Mouse (Mus musculus): ENCODE measurements around the gene Ccdc93.

Ccdc93 gene

DNA sequence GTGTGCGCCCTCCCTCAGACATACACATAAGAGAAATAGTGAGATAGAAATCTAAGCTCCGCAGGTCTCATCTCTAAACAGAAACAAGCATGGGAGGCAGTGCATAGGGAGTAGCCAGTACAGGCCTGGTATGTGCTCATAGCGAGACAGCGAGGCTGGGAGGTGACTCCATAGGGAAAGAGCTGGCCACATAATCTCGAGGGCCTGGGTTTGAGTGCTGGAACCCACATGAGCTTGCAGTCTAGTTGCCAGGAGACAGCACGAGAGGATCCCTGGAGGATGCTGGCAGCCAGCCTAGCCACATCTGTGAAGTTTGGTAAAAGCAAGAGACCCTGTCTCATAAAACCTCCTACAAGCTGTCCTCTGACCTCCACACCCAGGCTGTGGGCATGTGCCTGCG, 20.2 kb downstream of the Ccdc93 start:
- no peak for DNase-seq

DNA sequence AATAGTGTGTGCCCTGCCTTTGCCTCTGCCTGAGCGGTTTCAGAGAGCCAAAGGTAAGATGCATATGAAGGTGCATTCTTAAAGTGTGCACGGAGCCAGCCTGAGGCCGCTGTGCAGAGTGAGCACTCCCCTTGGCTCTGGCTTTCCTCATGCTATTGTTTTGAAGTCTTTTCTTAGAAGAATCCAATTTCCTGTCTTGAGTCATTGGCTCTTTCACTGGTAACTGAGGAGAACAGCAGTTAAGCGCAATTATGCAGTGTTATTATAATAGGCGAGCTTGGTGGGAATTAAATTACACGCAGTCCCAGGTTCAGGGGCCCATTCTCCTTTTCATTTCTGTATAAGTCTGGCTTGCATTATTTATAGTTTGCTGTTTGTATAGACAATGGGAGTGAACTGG, 21.6 kb downstream of the Ccdc93 start:
- no peak for DNase-seq

DNA sequence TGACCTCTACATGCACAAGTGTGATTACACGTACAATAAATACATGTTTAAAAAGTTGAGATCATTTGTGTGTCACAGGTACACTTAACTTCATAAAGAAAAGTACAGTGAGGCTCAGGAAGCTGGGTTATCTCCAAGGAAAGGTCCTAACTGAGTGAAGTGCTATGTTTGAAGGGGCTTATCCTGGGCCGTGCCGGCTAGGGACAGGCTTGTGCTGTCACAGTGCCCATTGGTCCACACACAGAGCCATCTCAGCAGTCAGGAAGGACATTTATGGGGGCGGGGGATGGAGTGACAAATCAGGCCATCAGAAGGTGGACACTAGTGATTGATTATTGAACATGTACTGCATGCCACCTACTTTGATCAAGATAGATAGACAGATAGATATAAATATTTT, 22.2 kb downstream of the Ccdc93 start:
- no peak for DNase-seq

DNA sequence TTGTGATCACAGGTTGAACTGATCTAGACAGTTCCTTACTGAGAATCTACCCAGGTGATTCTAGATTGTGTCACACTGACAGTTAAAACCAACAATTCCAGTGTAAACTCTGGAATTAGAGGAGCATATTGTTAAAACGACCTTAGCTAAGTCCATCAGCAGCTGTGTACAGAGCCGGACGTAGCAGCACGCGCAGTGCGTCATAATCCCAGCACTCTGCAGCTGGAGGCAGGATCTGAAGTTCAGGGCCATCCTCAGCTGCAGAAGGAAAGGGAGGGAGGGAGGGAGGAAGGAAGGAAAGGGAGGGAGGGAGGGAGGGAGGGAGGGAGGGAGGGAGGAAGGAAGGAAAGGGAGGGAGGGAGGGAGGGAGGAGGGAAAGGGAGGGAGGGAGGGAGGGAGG, 24.1 kb downstream of the Ccdc93 start:
- no peak for DNase-seq

DNA sequence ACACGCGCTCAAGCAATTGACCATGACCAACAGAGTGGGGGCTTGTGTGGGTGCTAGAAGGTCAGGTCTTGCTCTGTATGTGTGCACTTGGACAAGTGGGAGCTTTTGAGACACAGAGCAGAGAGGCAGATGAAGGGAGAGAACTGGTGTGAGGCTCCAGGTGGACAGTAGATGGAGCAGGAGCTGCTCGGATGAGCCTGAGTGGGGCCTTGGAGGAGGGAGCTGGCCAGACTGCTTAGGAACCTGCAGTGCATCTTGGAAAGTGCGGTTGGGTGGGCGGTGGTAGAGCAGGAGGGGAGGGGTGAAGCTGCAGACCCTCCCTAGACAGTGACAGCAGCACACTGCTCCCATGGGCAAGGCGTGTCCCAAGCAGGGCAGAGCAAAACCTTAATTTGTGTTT, 29.2 kb downstream of the Ccdc93 start:
- no peak for DNase-seq

DNA sequence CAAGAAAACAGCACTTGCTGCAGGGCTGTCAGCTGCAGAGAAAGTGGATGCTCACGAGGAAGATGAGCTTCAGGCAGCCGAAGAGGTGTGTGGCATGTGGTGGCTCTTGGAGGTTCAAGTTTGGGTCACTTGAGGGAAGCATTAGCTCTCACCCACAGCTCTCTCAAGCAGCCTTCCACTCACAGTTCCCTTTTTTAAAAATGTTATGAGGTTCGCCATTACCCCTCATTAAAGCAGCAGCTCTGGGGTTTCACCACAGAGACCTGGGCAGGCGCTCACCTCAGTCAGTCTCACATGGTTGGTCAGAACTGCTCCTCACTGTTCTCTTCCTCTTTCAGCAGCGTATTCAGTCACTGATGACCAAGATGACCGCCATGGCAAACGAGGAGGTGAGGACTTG, 31.0 kb downstream of the Ccdc93 start:
- DNase-seq: no peak

DNA sequence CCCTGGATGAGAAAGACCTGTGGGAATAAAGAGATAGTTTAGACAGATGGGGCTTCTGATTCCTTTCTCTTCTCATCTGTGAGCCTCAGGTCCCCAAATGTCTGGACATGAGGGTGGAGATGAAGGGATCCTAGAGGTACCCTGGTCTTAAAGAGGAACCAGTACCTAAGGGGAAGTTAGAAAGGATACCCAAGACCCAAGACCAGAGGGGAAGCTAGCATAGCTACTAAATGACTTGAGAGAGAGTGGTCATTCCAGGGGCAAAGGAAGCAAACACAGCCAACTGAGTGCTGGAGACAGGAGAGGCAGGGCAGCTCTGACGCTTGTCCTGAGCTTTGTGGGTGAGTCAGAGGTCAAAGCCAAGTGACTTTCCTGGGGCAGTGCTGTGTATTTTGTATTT, 31.8 kb downstream of the Ccdc93 start:
- peak; percentile 44 for DNase-seq

DNA sequence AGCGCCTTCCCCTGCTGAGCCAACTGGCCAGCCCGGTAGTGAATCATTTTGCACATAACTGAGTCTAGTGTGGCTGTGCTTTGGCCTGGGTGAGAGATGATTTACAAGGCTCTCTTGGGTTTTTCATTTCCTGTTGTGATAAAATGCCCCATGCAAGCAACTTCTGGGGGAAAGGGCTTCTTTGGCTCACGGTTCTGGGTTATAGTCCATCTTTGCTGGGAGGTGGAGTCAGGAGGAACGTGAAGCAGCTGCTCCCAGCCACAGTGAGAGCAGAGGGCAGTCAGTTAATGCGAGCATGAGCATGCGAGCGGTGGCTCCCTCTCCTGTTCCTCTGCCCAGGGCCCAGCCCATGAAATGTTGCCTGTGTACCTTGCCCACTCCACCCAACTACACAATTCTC, 33.0 kb downstream of the Ccdc93 start:
- no peak for DNase-seq

DNA sequence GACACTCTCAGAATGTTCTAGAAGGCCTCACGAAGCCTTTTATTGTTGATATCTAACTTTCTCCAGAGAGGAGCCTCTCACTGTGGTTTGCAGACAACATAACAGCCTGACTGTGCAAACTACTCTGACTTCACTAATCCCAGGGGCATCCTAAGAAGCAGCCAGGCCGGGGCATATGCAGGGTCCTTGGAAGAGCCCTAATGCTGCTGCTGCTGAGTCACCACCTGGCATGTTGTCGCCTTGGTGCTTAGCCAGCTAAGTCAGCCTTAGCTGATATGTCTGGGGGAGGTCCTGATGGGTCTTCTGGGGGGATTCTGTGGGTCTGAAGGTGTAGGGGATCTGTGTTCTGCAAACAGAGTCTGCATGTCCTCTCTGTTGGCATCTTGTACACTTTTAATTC, 35.4 kb downstream of the Ccdc93 start:
- no peak for DNase-seq

DNA sequence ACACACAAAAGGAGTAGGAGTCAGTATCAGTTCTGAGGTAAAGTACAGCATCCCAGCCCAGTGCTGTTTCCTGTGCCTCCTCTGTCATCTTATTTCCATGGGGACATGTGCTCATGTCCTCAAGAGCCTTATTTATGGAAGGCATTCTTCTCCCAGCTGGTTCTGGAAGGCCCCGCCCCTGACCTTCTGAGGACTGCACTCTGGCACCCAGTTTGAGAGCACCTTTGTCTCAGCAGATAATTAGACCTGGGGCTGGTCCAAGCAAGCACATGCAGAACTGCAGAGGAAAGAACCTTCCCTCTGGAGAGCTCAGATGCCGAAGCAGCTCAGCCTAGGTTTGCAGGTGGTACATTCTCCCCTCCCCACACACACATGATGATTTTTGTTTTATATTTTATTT, 37.4 kb downstream of the Ccdc93 start:
- DNase-seq: no peak

DNA sequence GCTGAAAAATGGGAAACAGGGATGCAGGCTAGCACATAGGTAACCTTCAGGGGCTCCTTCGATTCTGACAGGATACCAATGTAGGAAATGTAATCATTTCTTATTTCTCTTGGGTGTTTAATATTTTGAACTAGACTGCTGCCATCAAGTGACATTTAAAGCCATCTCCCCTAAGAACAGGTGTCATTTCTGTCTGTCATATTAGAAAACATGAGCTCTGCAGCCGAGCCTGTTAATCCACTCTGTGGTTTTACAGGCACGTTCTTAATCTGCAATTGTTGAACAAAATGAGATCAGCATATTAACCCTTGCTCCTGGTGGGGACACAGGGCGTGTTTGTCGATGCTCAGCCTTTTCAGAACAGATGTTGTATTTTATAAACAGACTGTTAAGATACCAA, 40.7 kb downstream of the Ccdc93 start:
- no peak for DNase-seq

DNA sequence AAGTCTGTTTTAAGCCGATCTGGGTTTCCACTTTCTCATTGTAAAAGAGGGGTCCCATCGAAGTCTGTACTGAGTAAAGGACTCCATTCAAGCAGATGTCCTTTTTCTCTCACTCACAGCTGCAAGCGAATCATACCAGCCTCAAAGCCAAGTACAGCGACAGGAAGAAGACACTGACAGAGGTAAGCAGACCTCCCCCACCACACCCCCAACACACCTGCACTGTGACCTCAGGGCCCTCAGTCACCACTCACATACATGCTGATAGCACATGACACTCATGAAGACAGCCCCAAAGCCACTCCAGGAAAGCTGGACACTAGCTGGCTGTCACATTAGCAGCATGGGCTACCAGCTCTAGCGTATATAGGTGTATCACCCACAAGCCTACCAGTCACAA, 46.9 kb downstream of the Ccdc93 start:
- peak; percentile 14 for DNase-seq

DNA sequence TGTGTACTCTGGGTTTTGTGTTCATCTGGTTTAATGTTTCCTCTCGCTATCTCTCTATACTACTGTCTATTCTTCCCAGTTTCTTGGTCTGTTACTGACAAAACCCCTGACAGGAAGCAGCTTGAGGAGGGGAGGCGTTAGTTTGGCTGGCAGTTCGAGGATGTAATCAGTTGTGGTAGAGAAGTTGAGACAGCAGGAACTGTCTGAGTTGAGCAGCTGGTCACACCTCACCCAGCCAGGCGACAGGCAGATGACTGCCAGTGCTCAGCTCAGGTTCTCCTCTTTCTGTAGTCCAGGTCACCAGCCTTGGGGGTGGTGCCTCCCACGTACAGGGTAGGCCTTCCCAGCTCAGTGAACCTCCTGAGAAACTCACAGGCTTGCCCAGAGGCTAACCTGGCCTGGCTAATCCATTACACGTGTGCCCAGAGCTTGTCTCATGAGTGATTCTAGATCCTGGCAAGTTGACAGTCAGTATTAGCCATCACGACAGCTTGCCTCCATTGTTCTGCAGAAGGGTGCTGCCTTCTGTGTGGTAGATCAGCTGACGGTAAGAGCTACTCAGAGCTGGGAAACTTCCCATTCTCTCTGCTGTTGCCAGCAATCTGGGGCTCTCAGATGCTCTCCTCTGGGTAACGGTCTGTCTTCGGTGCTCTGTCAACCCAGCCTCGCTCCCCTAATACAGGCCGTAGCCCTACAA, 47.6 kb downstream of the Ccdc93 start:
- DNase-seq: peak; percentile 89

DNA sequence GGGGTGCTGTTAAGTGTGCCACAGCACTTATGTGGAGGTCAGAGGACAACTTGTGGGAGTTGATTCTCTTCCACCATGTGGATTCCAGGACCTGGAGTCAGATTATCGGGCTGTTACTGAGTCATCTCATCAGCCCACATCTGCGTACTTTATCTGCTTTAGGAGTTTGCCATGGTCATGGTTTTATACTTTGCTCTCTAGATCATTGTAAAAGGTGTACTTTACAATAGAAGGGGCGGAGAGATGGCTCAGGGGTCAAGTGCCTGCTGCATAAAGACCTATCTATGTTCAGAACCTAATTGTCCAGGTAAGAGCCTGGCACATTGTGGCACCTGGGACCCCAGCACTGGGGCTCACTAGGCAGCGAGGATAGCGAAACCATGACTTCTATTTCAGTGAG, 48.6 kb downstream of the Ccdc93 start:
- no peak for DNase-seq

DNA sequence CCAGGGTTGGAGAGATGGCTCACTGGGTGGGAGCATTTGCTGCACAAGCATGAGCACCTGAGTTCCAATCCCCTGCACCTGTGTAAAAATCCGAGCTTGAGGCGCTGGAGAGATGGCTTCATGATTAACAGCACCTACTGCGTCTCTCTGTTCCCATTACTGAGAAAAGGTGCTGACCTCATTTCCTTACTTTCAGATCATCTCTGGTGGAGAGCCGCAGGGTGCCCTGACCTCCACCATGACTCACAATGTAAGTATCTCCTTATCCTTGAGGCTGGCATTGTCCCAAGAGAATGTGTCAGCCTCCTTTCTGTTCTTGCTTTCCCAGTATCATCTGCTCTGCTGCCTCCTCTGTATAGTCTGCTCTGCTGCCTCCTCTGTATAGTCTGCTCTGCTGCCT, 52.2 kb downstream of the Ccdc93 start:
- DNase-seq: no peak

DNA sequence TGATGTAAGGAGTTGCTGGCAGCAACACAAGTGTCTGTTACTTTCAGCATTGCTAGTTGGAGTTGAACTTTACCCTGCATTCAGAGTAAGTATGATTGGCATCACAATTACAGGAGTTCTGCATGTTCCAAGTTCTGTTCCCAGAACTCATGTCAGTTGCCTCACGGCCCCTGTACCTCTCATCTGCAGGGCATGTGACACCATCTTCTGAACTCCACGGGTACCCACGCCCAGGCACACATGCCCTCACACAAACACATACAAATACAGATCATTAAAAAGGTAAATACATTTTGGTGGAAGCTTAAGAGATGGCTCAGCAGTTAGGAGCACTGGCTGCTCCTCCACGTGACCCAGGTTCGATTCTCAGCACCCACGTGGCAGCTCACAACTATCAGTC, 56.0 kb downstream of the Ccdc93 start:
- no peak for DNase-seq

DNA sequence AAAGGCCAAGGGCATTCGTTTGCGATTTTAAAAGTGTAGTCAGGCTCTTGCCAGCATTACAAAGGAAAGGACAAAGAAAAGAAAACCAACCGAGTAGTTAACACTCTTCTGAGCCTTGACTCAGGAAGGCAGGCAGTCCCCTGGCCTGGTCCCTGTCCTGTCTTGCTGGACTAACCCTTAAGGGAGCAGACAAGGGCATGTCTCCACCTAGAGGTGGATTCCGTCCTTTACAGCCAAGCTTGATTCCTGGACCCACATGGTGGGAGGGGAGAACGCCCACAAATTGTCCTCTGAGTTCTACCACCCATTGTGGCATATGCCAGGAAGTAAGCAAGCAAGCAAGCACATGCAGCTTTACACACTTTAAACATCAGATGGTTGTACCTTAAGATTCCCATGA, 59.4 kb downstream of the Ccdc93 start:
- peak; percentile 49 for DNase-seq

DNA sequence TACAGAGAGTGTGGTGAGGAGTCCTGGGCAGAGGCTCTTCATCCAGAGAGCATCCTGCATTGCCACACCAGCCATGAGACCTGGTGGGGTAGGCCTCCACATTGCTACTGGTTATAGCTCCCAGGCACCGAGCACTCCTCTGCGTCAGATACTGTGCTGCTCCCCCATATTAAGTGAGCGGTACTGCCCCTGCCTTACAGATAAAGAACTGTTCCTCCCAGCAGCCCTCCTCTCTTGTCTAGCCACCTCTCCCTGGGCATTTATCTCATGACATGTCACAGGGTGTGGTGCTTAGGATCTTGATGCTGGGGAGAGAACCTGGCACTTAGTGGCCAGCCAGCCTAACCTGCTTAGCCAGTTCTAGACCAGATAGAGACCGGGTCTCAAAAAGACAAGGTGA, 66.2 kb downstream of the Ccdc93 start:
- DNase-seq: no peak

DNA sequence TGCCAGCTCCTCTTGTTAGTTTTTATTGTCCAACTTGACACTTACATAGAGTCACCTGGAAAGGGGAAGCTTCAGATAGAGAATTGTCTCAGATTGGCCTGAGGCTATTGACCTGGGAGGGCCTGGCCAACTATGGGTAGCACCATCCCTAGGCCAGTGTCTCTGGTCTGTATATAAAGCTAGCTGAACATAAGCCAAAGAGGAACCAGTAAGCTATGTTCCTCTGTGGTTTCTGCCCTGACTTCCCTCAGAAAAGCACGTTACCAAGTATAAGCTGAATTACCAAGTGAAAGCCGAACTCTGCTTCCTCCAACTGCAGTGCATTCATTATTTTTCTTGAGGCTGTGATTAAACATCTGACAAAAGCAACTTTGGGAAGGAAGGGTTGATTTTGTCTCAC, 77.9 kb downstream of the Ccdc93 start:
- no peak for DNase-seq

DNA sequence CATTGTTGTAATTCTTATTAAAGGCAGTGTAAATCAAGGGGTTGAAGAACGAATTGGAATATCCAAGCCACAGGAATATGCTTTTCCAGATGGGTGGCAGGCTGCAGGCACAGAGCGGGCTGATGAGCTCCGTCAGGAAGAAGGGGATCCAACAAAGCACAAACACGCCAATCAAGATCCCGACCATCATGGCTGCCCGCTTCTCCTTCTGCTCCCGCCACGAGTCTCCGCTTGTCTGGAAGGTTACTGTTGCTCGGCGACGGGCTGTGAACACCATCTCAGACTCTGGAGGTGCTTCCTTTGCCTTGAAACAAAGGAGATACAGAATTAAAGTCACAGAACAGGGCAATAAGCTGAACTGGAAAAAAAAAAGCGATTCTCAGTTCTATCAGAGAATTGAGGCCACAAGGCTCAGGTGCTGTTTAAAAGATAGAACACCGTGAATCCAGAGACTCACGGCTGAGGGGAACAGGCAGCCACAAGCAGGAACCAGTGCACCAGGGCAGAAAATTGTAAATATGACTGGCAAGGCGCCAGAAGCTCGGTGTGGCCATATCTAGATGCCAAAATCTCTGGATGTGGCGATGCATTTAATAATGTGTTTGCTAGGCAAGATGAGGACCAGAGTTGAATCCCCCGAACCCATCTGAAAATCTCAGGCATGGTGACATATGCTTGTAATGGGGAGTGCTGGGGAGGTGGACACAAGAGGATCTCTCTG, 79.7 kb downstream of the Ccdc93 start:
- peak; percentile 27 for DNase-seq

DNA sequence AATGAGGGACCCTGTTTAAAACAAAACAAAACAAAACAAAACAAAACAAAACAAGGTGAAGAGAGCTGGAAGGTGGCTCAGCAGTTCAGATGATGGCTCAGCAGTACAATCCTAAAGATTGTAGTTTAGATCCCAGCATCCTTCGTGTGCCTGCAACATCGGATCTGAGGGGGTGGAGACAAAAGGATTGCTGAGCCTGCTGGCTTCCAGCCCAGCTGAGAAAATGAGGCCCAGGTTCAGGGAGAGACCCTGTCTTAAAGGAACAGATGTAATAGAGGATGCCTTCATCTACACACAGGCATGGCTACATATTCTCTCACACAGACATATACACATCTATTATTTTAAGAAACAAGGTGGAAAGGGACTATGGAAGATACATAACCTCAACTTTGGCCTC, 80.3 kb downstream of the Ccdc93 start:
- no peak for DNase-seq

DNA sequence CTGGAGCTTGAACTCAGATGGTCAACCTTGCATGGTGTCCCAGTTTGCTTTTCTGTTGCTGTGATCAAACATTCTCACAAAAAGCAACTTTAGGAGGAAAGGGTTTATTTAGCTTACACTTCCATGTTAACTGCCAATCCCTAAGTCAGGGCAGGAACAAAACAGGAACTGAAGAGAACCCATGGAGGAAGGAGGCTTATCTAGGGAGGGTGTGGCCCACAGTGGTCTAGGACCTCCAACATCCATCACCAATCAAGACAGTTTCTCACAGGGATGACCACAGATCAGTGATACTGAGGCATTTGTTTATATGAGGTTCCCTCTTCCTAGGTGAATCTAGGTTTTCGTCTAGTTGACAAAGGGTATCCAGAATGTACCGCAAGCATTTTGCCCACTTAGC, 81.1 kb downstream of the Ccdc93 start:
- no peak for DNase-seq

DNA sequence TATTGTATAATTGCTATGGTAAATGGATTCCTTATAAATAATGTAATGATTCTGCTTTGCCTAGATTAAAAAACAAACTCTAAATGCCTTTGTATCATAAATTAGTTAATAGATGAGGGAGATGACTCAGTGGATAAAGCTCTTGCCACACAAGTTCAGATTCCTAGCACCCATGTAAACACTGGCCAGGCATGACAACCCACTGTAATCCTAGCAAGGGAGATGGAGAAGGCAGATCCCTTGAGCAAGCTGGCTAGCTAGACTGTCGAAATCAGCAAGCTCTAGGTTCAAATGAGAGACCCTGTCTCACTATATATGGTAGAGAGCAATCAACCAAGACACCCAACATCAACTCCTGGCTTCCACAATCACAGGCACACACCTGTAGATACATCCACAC, 87.8 kb downstream of the Ccdc93 start:
- no peak for DNase-seq

DNA sequence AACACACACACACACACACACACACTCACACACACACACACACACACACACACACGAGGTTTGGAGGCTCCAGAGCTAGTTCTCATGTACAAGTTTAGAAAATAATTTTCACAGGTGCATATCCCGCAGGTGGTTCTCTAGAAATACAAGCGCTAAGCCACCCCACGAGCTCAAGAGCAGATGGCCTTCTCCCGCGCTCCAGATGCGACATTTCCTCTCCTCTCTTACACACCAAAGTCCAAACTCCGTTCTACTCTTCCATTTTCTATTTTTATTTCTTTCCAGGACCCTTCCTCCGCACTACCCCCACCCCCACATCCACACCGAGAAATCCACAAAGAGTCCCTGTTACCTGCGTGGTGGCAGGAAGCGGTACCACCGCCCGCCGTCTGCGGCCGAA, 96.2 kb downstream of the Ccdc93 start:
- DNase-seq: peak; percentile 34

Measured in layer of hippocampus, adult 9-11 months (tissue).